Mouse (Mus musculus) heart, postnatal 0 days (tissue): ENCODE data around the gene Uvrag. TPM values are rescaled to one million over a fixed set of nuclear protein-coding genes. Genes with fewer than 3 reads are reported as not detected.

Experiments
- ATAC-seq: fragments of 200-750 bp; cut with Nextera tagmentation; 2 replicates; pipeline ENCODE4 v1.8.0; 2017; ENCODE audit warnings: low read depth, moderate number of reproducible peaks, moderate library complexity; ENCODE audit not compliant: insufficient read depth
- DNase-seq: peaks from one replicate; pipeline ENCODE4 v3.0.0-alpha.2; 2016; ENCODE audit warnings: low spot score
- H3K27ac ChIP-seq: fragments of 300-500 bp; sonication (generic); 2 replicates; pipeline ENCODE4 v1.5.1; 2014; ENCODE audit warnings: low read depth, mild to moderate bottlenecking
- H3K27me3 ChIP-seq: fragments of 300-500 bp; sonication (generic); 2 replicates; pipeline ENCODE4 v1.6.1; 2014; ENCODE audit warnings: low read length, mixed read lengths; ENCODE audit not compliant: control insufficient read depth, insufficient read depth
- H3K36me3 ChIP-seq: fragments of 300-500 bp; sonication (generic); replicated peaks from 2 replicates; pipeline ENCODE4 v1.6.1; 2014; ENCODE audit warnings: low read length, mixed read lengths; ENCODE audit not compliant: control insufficient read depth, insufficient read depth
- H3K4me1 ChIP-seq: fragments of 300-500 bp; sonication (generic); 2 replicates; pipeline ENCODE4 v1.6.1; 2014; ENCODE audit warnings: antibody characterized with exemption; ENCODE audit not compliant: control insufficient read depth, insufficient read depth
- H3K4me2 ChIP-seq: fragments of 300-500 bp; sonication (generic); 2 replicates; pipeline ENCODE4 v1.6.1; 2014; ENCODE audit warnings: low read depth, mild to moderate bottlenecking, low read length, moderate library complexity
- H3K4me3 ChIP-seq: fragments of 300-500 bp; sonication (generic); 2 replicates; pipeline ENCODE4 v1.5.1; 2014; ENCODE audit warnings: low read depth, low read length
- H3K9ac ChIP-seq: fragments of 300-500 bp; sonication (generic); replicated peaks from 2 replicates; pipeline ENCODE4 v1.6.1; 2014; ENCODE audit warnings: low read depth, low read length, mixed read lengths
- H3K9me3 ChIP-seq: fragments of 300-500 bp; sonication (generic); replicated peaks from 2 replicates; pipeline ENCODE4 v1.6.1; 2016; ENCODE audit warnings: low read length; ENCODE audit not compliant: control insufficient read depth
- CTCF ChIP-seq: IDR thresholded peaks from 2 replicates; pipeline ENCODE4 v1.5.1; 2016; ENCODE audit warnings: antibody characterized with exemption, control low read depth, low read depth
- EP300 ChIP-seq: IDR thresholded peaks from 2 replicates; pipeline ENCODE4 v1.6.1; 2016; ENCODE audit warnings: antibody characterized with exemption, low read depth
- WGBS: fragments of 180-500 bp; shearing (Covaris S2); extraction: QIAGEN DNeasy Blood & Tissue Kit; methylation state at CpG from one replicate; pipeline ENCODE4 v1.1.7; 2014; 5-methylcytosine and 5-hydroxymethylcytosine counted together
- polyA plus RNA-seq: library from polyadenylated mRNA; unstranded; fragments of >200 nt; fragmentation: Nextera tagmentation; extraction: Ambion mirVana; gene quantifications from 2 replicates; pipeline ENCODE4 v1.2.1, GENCODE M21; 2015
- total RNA-seq: library from RNA; depleted of rRNA; stranded (reverse); fragments of >200 nt; gene quantifications from 2 replicates; pipeline ENCODE4 v1.2.3, GENCODE M21; 2014; ENCODE audit warnings: low replicate concordance

Uvrag gene
- total and polyA plus RNA-seq, 2 experiments from 2014 or later = 11.8 to 38.1 TPM

DNA sequence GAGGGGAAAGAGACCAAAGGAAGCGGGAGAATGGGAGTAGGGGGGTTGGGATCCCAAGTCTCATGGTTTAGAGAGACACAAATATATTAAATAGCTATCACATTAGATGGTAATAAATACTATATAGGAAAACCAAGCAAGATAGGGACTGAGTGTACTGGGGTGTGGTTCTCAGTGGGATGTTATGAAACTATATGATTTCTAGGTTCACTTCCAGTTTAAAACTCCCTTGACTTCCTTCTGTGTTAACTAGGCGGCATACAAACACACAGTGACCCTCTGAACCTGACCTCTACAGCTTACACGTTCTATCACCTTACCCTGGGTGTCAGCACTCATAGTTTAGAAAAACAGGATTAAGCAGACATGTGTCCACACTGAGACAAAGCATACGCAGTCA, 126.3 kb downstream of the Uvrag start:
- TF ChIP-seq CTCF = no peak
- no peak for TF ChIP-seq EP300
- Histone ChIP-seq H3K27ac (no peak overlapping the region), H3K36me3 (peaks cover 12% of the 10 kb centered on the region; the same call in 1 of the 2 replicates), H3K4me3 (no peak overlapping the region), H3K9ac (no peak overlapping the region), H3K4me1 (peaks cover 6% of the 10 kb centered on the region), H3K4me2 (no peak overlapping the region), H3K27me3 (no peaks in the 10 kb centered on the region), H3K9me3 (no peaks in the 10 kb centered on the region)
- ATAC-seq = no peak
- 61% methylated on average over 4 of the region's 4 CpGs for WGBS
- DNase-seq = no peak

DNA sequence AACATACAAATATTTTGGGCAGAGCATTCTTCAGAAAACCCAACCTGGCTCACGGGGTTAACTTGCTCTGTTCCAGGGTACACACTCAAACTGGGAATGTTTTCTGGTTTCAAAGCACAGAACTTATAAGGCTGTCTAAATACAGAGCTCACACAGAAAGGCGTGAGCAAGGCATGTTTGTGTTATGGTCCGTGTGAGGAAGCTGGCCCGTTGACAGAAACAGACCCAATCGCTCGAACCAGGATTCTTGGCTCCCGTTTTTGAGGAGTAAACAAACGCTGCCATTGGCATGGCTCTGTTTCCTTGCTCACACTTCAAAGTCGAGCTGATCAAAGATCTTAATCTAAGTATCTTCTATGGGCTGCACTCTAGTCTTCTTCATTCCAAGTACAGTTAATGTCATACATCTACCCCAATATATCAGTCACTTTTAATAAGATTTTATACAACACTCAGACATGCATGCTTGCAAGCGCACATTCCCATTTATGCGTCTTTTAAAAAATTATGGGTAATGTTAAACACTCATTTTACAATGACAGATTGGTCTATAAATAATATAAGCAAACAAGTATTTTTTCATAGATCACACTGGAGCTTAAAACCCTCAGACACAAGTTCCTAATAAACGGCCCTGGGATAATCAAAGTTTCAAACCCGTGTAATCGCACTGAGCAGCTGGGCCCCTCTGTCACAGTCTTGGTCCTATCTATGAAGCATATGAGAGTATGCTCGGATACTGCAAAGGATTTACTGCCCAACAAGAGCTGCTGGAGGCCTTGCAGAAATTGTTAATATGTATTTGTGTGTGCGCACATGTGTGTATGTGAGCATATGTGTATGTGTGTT, 133.2 kb downstream of the Uvrag start:
- Histone ChIP-seq H3K27me3 (no peaks in the 10 kb centered on the region), H3K9ac (no peak overlapping the region), H3K4me3 (no peak overlapping the region), H3K4me1 (no peaks in the 10 kb centered on the region), H3K9me3 (no peaks in the 10 kb centered on the region), H3K36me3 (0 out of 2 replicates have a peak, but pooled peaks cover 8% of the 10 kb centered on the region), H3K4me2 (no peak overlapping the region), H3K27ac (no peak overlapping the region)
- DNase-seq = no peak
- ATAC-seq = no peak
- TF ChIP-seq EP300 (no peak), CTCF (no peak)
- WGBS = 75% methylated on average over 16 of the region's 16 CpGs

DNA sequence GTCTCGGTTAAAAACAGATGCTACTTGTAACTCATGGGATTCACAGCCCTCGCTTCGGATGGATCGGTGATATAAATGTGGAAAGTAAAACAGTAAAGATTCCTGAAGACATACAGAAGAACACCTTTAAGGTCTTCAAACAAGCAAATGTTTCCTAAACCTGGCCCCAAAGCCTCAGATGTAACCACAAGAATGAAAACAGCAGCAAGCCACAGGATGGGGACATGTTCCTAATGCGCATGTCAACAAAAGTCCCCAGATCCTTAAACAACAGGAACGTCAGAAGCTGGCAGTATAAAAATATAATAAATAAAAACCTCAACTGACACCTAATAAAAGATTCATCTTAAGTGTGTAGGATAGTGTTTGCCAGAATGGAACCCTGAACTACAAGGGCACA, 137.7 kb downstream of the Uvrag start:
- ATAC-seq (no peak), DNase-seq (no peak)
- Histone ChIP-seq H3K27ac (no peak overlapping the region), H3K9ac (no peak overlapping the region), H3K9me3 (no peaks in the 10 kb centered on the region), H3K4me3 (no peak overlapping the region), H3K36me3 (0 out of 2 replicates have a peak, but pooled peaks cover 8% of the 10 kb centered on the region), H3K27me3 (no peaks in the 10 kb centered on the region), H3K4me2 (no peak overlapping the region), H3K4me1 (no peaks in the 10 kb centered on the region)
- TF ChIP-seq CTCF (no peak), EP300 (no peak)
- WGBS = 91% methylated on average over 6 of the region's 6 CpGs

DNA sequence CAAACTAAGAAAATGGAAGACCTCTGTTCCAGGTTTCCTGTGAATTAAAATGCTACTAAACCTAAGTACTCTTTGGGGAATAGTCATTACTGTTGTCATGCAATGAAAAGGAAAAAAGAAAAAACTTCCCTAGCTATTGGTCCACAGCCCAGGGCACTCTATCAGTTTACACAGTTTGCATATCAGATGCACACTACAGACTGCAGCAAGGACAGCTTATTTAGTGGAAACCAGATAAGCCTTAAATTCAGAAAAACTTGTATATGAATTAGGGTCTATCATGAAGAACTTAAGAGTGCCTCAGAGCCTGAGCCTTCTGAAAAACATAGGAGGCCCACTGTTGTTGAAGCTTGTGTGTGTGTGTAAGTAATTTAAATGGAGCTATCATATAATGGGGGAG, 142.2 kb downstream of the Uvrag start:
- no peaks in the 10 kb centered on the region for H3K9me3 ChIP-seq
- TF ChIP-seq CTCF (no peak), EP300 (no peak)
- no peaks in the 10 kb centered on the region for H3K27me3 ChIP-seq
- no peak overlapping the region for H3K9ac ChIP-seq
- DNase-seq (no peak), ATAC-seq (no peak)
- H3K27ac ChIP-seq = no peak overlapping the region
- H3K4me3 ChIP-seq = no peak overlapping the region
- H3K4me1 ChIP-seq = no peaks in the 10 kb centered on the region; the same call in 1 of the 2 replicates
- 0 out of 2 replicates have a peak, but pooled peaks cover 5% of the 10 kb centered on the region for H3K36me3 ChIP-seq
- H3K4me2 ChIP-seq = no peak overlapping the region

DNA sequence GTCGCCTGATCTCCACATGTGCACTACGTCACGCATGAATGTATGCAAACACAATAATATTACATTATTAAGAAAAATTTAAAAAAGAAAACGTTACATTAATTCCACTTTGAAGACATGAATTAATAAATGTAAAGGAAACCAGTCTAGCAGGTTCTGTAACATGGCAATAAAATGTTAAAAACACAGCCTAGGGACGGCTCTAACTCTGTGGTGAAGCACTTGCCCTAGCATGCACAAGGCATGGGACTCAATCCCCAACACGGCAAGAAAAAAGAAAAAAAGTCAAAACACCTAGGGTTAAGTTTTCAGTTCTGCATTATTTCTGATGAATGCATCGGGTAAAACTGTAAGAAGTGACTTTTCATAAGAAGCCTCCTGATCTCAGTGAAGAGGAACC, 143.2 kb downstream of the Uvrag start:
- Histone ChIP-seq H3K27ac (no peak overlapping the region), H3K4me1 (no peaks in the 10 kb centered on the region; the same call in 1 of the 2 replicates), H3K4me2 (no peak overlapping the region), H3K9me3 (no peaks in the 10 kb centered on the region), H3K36me3 (no peaks in the 10 kb centered on the region), H3K4me3 (no peak overlapping the region), H3K9ac (no peak overlapping the region), H3K27me3 (no peaks in the 10 kb centered on the region)
- DNase-seq (no peak), ATAC-seq (no peak)
- no peak for TF ChIP-seq EP300
- no peak for TF ChIP-seq CTCF
- WGBS = 92% methylated on average over 7 of the region's 7 CpGs

DNA sequence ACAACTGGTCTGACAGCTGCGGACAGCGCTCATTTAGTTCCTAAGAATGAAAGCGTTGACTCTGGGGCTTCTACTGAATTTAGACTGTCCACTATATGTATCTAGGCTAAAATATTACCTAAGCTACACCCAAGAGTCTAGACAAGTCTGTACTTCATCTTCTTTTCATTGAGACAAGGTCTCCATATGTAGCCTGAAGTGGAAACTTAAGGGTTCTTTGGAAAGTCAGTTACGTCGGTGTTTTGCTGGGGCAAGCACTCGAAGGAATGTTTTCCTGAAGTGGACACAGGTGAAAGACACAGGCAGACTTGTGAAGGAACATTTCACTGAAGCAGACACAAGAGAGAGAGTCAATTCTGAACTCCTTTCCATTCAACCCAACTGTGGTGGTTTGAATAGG, 144.2 kb downstream of the Uvrag start:
- H3K4me3 ChIP-seq = no peak overlapping the region
- DNase-seq (no peak), ATAC-seq (no peak)
- 0 out of 2 replicates have a peak, but pooled peaks cover 3% of the 10 kb centered on the region for H3K36me3 ChIP-seq
- no peaks in the 10 kb centered on the region; the same call in 1 of the 2 replicates for H3K4me1 ChIP-seq
- no peaks in the 10 kb centered on the region for H3K27me3 ChIP-seq
- H3K9ac ChIP-seq = no peak overlapping the region
- no peak overlapping the region for H3K4me2 ChIP-seq
- TF ChIP-seq CTCF = no peak
- no peak for TF ChIP-seq EP300
- no peaks in the 10 kb centered on the region for H3K9me3 ChIP-seq
- H3K27ac ChIP-seq = no peak overlapping the region
- whole genome bisulfite sequencing = 91% methylated on average over 6 of the region's 6 CpGs
